Mouse (Mus musculus) kidney, postnatal 36 days (tissue): Measurements from ENCODE around the gene Atg4d.
"Not testable (repeated sequence)": the region's sequence is repeated elsewhere in the genome, so short reads cannot be mapped to it uniquely, and the experiment has no call there.

Experiments used
- DNase-seq, 2 experiments: peaks; one replicate each; pipeline ENCODE4 v3.0.0; 2021 to 2022; ENCODE audit warnings: mixed read lengths in 2 of 2

Gene Atg4d

DNA sequence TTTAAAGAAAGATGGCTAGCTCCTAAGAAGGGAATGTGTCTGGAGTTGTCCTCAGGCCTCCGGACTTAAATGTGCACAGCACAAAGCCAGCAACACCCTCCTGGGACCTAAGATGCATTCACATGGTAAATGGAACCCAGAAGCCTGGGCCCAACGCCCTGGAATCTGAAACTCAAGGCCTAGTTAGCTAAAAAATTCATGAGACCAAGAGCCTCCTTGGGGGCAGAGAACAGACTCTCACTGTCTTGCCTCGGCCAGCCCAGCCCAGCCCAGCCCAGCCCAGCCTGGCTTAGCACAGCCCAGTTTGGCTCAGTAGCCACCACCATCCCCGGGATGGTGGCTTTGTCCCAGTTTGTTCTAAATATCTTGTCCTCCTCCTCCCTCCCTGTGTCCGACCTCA lies 50.3 kb downstream of the Atg4d start:
- no peak for DNase-seq

DNA sequence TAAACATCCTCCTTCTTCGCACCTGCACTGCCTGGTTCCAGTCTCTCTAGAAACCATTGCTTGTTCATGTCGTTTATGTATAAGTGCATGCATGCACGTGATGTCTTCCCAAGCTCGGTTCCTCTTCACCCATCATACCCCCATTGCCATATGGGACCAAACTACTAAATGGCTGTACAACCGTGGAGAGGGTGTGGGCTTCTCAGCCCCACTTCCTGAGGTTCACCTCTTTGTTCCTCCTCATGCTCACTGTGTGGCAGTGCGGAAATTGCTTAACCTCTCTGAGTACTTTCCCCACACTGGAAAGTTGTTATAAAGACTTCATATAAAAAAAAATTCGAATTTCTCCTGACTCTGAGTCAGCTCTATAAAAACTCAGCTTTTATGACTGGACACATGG lies 51.6 kb downstream of the Atg4d start:
- no peak for DNase-seq

GRCm38 (mm10) chr9:21318792-21319191 lies 53.7 kb downstream of the Atg4d start:
- no peak for DNase-seq

GRCm38 (mm10) chr9:21319503-21319902 lies 54.4 kb downstream of the Atg4d start:
- no peak for DNase-seq

GRCm38 (mm10) chr9:21320280-21320618 lies 55.2 kb downstream of the Atg4d start:
- DNase-seq = no peak

- DNase-seq = peak; percentile 82 to 92
These were observed 55.8 kb downstream of the Atg4d start, which contains the start of gene Slc44a2 for GRCm38 (mm10) chr9:21320619-21321512. Gene Slc44a2 (plus strand): TSS chr9:21320698.

DNA sequence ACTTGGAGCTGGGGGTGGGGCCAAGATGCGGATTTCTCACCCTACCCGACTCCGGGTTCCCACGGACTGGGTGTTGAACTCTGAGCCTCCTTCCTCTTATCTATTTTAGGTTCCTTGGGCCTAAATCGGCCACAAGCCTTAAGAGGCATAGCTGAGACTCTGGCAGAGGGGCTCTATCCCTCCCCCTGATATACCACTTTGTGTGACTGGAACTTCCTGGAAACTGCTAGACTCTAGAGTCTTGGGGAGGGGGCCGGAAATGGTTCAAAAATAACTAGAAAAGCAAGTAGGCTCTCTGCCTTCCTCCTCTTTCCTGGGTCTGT lies 56.4 kb downstream of the Atg4d start:
- DNase-seq = peak; percentile 56 to 65

GRCm38 (mm10) chr9:21322211-21322916 lies 57.3 kb downstream of the Atg4d start:
- DNase-seq = no peak

GRCm38 (mm10) chr9:21322917-21323297 lies 57.8 kb downstream of the Atg4d start:
- not testable (repeated sequence) for DNase-seq

- peak; percentile 44 to 67 for DNase-seq
These were observed 59.2 kb downstream of the Atg4d start for GRCm38 (mm10) chr9:21324269-21324668.
